Mouse (Mus musculus) urinary bladder, postnatal 14 days (tissue): ENCODE measurements around the gene Teddm1a.
"Not testable (repeated sequence)": the region's sequence is repeated elsewhere in the genome, so short reads cannot be mapped to it uniquely, and the experiment has no call there.

Source experiments
- DNase-seq: peaks from one replicate; pipeline ENCODE4 v3.0.0; 2021; ENCODE audit warnings: low spot score

Gene Teddm1a

DNA sequence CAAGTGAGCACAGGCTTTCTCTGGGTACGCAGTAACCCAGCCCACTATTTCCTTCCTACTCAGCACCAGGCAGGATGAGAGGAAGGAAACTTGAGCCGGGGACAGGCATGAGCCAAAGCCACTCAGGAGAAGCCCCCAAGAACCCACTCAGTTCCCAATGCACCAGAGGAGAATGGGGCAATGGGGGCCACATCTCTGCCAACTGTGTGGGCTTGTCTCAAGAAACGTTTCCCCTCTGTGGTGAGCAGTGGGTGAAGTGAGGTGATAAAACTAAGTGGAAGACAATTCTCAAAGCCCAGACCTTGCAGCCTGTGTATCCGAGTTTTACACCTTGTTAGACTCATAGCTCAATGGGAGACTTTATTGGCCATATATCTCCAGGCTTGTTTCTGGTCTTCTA, at the start of gene Teddm1a:
Gene Teddm1a (plus strand): TSS at position 301 of the 400 bp plus-strand sequence.
- no peak for DNase-seq

DNA sequence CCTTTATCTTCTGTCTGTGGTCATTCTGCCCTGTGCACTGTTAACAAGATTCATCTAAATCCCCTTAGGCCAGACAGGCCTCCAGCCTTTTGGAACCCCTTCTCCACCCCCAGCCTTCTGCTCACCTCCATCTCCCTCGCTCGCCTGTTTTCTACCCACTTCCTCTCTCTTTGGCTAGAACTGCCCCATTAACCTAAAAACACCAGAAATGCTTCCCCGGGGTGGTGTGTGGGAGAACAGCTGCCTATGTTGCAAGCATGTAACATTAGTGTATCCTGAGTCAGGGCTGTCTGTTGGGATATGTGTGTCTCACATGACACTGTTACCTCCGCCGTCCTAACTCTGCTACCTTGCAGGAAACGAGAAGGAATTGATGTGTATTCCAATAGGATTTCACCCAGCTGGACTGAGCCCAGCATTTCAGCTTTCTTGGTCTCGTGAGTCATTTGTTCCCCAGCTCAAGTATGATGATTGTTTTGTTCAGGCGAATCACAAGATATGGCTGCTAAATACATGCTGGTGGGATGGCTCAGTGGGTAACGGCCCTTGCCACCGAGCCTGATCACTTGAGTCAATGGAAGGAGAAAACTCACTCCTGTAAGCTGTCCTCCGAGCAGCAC, 49.3 kb upstream of the Teddm1a start:
- peak; percentile 20 for DNase-seq

DNA sequence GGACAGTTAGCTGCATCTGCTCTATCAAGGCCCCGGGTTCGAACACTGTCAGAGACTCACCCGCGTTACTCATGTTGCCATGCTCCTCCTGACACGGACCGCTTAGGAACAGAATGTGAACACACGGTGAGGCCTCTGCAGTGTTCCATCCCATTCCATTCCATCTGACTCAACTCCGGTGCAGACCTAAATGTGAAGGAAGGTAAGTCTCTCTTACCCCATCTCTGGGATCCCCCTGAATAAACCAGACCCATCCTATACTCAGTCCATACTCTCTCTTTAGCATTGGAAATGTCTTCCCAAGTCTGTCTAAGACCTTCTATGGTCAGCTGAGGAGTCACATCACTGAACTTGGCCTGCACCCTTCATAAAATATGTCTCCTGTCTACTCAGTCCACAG, 47.5 kb upstream of the Teddm1a start, which contains the start of gene Rgsl1:
Gene Rgsl1 (minus strand): TSS at position 101 of the 400 bp plus-strand sequence.
- no peak for DNase-seq

DNA sequence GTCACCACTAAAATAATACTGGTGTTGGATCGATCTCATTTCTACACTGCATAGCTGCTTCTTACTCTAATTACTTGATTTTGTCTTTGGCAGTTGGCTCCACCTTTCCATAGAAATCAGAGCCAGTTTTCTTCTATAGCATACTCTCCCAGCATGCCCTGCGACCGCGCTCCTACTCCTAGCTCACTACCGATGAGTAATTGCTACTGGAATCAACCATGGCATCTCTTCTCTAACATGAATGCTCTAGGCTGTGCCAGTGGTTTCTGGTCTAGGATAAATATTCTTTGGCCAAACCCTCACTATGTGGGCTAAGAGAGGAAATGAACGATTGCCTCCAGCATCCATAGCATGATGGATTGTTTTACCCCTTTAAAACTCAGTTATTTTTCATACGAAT, 45.1 kb upstream of the Teddm1a start:
- DNase-seq, result no peak

DNA sequence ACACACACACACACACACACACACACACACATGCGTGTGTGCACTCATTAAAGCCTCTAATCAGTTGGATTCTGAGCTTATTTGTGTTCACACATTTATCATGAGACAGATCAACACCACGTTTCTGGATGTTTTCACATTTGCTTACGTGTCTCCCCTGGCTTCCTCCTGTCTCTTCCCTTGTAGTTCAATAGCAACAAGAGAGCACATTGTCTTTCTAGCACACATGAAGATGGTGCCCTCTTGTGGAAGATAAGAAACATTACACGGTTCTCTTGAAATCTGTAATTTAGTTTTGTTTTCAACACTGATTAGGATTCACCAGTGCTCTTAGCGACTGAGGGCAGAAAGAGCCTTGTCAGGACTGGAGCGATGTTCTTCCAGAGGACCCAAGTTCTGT, 44.7 kb upstream of the Teddm1a start:
- DNase-seq, result no peak

DNA sequence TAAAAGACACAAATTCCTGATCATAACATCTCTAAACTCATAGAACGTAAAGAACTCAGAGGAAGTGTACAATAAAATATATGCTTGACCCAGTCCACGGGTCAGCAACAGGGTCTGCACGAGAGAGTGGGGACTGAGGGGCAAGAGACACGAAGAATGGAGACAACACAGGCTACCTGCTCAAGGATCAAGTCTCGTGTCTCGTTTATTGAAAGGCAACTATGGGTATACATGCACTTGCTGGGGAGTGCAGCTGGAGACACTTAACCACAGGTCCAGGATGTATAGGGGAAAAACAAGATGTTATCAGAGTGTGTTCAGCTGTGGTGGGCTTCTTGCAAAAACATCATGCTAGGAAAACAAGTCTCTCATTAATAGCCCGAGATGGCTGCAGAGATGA, 38.8 kb upstream of the Teddm1a start:
- not testable (repeated sequence) for DNase-seq

DNA sequence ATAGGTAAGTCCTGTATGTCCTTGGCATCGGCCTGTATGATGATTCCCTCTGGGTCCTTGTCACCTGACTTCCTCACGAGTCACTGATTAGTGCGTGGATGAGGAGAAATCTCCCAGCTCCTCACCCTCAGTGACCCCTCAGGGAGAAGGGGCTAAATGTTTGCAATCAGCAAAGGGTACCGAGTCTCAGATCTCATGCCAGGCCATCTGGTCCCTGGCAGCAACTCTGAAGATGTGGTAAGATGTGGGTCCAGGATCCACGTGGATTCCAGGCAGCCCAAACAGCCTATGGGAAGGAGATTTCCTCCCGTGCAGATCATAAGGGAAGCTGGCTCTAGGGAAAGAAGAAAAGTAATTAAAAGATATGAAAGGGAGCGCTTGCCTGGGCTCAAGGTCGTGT, 35.6 kb upstream of the Teddm1a start:
- no peak for DNase-seq

DNA sequence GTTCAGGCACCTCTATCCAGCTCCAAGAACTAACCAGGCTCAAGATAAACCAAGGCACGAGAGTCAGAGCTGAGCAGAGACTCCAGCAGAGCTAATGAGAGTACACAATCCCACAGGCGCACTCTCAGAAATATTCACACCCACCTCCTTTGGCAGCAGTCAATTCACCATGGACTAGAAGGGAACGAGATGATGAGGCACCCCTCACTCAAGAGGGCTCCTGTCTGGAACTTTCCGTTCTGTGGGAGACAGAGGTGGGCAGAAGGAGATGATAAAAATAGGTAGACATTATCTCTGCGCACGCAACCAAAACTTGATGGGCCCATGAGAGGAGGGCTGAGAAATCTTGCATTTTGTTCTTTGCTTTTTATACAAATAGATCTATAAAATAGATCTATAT, 17.5 kb upstream of the Teddm1a start, which contains the start of gene Teddm1b:
Gene Teddm1b (plus strand): TSS at position 301 of the 400 bp plus-strand sequence.
- DNase-seq, result no peak

DNA sequence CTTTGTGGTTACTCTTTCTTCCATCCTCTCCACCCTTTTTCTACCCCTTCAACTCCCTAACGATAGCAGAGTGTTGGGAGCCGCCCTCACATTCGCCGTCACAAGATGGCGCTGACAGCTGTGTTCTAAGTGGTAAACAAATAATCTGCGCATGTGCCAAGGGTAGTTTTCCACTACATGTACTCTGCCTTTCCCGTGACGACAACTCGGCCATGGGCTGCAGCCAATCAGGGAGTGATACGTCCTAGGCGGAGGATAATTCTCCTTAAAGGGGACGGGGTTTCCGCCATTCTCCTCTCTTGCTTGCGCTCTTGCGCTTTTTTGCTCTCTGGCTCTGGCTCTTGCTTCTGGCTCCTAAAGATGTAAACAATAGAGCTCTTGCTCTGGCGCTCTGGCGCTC, 11.2 kb upstream of the Teddm1a start:
- not testable (repeated sequence) for DNase-seq

DNA sequence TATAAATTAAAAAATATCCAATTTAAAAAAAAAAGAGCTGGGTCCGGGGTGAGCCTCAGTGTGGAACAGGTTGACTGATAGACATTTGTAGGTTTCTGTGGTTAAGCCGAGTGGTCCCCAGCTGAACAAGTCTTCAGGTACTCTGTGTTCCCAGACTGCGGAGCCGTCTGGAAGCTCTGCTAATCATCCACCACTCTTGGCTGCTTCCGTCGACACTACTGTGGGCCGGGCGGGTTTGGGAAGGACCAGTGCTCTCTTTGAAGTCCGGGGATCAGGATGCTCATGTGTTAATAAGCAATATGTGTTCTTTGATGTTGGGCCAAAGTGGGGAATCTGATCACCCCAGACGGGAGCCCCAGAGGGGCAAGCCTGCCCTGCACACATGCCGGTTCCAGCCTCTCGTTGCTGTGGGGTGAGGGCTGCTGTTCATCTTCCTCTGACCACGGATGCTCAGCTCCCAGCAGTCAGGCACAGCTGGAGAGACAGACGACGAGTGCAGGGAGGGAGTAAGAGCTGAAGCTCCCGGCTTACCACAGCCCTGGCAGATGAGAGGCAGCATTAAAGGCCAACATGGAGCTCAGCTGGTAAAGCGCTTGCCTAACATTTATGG, 5.4 kb upstream of the Teddm1a start:
- DNase-seq, result no peak

DNA sequence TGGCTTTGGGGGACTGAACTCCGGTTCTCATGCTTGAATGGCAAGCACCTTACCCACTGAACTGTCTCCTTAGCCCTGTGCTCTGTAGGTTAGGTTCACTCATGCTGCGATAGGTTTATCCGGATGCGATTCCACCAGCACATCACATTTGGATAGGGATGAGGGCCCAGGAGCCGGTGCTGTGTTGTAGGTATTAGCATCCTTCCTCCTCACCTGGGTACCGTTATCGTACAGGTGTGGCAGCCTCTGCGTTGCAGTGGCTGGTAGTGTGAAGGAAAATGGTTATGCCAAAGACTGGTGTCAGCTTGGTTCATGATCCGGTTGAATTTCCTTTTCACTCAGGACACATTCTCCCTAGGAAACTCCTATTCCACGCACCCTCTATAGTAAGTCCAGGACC, 1.4 kb upstream of the Teddm1a start:
- no peak for DNase-seq

DNA sequence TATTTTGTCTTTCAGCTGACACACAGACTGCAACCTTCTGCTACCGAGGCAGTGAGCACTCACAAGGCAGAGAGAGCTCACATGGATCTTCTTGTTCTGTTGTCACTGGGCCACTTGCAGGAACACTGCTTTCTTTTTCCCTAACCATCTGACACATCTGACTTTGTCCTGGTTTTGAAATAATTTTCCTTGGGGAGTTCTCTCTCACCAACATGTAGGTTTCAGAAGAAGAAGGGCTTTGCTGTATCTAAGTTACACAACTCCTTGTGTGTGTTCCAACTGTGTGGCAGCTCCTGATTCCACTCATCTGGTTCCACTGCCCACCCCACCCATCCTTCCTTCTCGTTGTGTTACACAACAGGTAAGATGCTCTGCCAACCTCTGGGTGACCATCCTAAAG, 2.2 kb downstream of the Teddm1a start:
- DNase-seq, result no peak

DNA sequence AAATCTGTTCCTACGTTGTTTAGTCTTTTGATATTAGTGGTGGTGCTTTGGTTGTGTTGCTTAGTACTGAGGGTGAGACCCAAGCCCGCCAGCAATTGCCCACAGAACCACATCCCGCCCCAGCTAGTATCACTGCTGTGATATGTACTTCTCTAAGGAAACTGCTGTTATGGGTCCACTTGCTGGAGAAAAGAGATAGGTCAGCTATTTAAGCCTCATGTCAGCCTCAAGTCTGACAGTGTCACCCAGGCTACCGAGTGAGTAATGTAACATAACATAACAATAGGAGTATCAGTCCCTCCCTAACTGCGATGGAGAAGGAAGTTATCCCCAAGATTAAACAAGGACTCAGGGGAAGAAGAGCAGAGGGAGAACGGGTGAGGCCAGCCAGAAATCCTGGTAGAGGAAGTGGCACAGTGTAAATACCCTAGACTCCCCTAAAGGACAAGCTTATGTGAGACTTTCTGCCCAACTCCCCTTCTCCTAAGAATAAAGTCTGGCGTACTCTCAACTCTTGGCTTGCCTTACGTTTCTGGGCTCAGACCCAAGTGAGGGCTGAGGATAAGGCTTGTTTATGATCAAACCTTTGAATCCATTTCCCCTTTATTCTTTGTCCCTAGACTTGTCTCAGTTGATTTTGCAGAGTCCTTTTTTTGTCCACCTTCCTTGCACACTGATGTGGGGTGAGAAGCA, 2.8 kb downstream of the Teddm1a start:
- no peak for DNase-seq

DNA sequence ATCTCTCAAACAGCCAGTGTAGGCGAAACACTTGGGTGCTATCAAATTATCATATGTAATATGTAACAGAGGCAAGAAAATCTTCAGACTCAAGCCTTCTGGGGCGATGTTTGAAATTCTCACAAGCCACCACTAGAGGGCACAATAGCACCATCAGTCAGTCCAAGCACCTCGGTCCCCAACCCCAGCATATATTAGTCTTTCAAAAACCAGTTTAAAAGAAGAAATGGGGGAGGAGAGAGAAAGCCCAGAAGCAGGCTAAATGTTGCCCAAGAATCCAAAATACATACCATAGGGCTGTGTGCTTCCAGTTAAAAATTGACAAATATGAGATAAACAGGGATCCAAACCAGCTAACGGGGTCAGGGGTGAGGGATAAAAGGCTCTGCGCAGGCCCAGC, 3.4 kb downstream of the Teddm1a start:
- DNase-seq, result peak; percentile 67

DNA sequence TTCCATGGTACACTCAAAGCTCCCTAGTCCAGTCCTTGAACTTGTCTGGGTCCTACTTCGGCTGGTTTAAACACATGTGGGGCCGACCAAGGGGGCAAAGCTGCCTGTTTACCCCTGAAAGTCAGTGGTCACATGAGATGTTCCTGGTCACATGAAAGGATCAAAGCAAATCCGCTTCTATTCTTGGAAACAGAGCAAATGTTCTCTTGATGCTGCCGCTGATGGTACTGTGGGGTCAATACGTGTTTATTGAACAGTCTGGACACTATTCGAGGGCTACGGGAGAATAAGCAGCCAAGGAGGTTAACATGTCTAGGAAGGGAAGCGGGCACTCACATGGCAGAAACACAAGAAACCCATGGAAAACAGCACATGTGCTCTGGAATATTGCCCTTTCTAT, 5.7 kb downstream of the Teddm1a start:
- no peak for DNase-seq

DNA sequence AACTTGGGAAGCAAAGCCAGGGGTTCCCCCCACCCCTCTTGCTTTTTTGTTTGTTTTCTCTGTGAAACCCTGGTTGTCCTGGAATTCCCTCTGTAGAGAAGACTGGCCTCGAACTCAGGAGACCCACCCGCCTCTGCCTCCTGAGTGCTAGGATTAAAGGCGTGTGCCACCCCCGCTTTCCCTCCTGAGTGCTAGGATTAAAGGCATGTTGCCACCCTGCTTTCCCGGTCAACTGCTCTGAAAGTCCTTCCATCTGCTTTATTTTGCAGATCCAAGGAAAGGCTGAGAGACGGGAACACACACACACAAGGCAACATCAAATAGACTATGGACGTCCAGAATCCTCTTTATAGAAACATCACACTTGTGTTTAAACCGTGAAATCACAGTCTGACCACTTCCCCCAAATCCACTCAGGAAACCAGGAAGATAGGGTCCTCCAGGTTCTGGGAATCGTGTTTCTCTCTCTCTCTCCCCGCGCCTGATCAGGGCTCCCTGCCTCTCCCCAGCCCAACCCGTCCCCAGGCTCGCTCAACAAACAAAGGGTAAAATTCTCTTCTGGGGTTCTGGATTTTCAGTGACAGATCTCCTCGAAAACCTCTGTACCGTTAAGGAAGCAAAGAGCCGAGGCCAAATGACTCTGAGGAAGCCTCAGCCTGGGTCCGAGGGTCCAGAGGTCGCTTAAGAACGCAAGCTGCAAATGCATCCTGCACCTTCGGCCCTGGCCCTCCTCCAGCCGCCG, 7.6 kb downstream of the Teddm1a start:
- DNase-seq, result no peak

DNA sequence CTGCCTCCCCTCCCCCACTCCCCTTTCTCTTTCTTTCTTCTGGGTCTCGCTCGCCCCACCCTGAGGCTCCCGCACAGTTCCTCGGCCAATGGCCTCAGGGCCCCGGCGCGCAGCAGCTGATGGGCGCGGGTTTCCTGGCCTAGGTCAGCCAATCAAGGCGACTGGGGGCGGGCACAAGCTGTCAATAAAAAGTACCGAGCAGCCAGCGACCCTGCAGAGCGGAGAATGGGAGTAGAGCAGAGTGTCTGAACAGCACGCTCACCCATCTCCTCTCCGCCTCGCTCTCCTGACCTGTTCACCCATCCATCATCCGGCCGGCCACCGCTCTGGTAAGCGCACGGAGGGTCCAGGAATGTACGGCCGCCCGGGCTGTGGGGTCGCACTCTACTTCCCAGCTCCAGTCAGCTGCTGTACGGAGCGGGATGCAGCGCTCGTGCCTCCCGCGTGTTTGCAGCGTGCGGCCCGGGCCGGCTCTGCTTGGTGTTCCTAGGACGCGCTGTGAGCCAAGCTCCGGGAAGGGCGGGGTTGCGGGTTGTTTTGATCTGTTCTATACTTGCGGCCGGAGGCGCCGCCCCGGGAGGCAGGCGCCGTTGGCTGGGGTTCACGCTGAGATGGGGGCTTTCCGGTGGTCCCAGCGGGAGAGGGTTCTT, 8.3 kb downstream of the Teddm1a start, which contains the start of the genes Glul and Teddm2:
Gene Glul (plus strand): TSS at position 214 of the 650 bp plus-strand sequence.
Gene Teddm2 (minus strand): TSS at position 498 of the 650 bp plus-strand sequence.
- DNase-seq, result peak; percentile 97

DNA sequence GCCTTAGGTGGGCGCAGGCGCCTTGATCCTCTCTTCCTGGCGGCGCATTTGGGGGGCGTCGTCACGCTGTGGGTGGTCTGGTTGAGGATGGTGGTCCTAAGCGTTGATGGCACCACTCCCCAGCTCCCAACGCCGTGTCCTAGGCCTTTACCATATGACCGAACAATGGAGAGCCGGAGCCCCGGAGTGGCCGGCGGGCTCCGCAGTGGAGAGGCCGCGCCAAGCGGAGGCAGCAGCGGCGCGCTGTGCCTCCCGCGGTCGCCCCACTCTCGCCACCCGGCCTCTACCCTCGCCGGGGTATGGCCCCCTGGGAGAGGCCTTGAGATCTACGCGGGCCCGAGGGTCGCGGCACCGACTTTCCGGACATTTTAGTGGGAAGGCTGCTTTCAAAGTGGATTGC, 8.8 kb downstream of the Teddm1a start:
- DNase-seq, result no peak

DNA sequence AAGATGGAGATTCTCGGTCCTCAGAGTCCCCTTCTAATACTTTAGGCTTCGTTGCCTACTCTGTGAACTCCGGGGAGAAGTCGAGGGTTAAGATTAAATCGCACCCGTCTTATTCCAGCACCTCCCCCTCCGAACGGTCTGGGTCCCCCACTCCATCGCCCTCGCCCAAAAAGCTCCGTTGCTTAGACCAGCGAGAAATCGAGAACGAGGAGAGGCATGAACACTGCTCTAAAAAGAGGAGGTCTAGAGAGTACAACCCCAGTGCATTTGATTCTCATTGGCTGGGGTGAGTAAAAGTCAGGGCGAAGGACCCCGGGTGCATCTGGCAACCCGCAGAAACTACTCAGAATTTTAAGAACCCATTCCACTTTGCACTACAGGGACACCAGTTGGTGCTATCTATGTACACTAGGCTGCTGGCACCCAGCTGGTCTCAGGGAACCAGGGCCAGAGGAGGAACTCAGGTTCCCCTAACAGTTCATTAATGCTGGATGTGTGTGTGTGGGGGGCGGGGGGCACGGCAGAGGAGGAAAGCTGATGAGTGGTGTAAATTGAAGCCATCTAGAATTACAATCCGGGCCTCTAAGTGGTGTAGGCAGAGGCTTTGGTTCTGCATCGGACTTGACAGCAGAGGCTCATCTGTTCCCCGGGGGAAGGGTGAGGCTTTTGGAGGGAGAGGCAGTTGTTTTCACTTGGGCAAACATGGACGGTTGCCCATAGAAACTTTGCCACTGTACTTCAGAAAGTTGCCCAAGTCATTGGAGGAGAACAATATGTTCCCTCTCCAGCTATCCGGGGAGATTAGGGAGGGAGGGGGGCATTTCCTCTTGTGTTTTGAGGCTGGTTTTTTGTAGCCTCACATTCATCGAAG, 9.6 kb downstream of the Teddm1a start:
- peak; percentile 69 for DNase-seq

DNA sequence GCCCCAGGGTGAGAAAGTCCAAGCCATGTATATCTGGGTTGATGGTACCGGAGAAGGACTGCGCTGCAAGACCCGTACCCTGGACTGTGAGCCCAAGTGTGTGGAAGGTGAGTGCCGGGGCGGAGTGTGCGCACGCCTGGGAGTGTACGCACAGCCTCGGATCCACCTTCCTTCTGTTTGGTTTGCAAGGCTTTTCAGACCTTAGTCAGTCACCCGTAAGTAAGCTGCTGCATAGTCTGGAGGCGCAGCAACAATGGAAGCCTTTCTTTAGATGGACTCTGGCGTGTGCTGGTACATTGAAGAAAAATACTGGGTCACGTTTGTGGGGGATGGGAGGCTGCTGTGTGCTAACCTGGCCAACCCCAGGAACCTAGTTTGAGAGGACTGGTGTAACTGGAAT, 11.5 kb downstream of the Teddm1a start:
- no peak for DNase-seq

DNA sequence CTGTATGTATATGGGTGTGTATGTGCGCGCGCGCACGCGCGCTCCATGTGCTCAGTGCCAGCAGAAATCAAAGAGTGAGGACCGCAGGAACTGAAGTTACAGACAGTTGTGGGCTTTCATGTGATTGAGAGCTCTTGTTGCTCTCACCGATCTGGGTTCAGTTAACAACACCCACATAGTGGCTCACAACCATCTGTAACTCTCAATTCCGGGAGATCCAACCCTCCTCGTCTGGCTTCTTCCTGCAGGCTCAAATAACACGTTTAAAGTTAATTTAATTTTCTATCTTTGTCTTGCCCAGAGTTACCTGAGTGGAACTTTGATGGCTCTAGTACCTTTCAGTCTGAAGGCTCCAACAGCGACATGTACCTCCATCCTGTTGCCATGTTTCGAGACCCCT, 12.7 kb downstream of the Teddm1a start:
- no peak for DNase-seq
